Mouse (Mus musculus): ENCODE data around the gene Gm11011.
"Not testable (repeated sequence)": the region's sequence is repeated elsewhere in the genome, so short reads cannot be mapped to it uniquely, and the experiment has no call there.

Gene Gm11011

GRCm38 (mm10) chr2:169587645-169588044, at the start of gene Gm11011:
Gene Gm11011 (minus strand): TSS chr2:169587745.
- DNase-seq, result not testable (repeated sequence)

GRCm38 (mm10) chr2:169636414-169636813, 48.9 kb upstream of the Gm11011 start:
- peak; percentile 46 for DNase-seq

- peak; percentile 30 to 46 for DNase-seq
These were observed 47.9 kb upstream of the Gm11011 start for GRCm38 (mm10) chr2:169635428-169635827.

GRCm38 (mm10) chr2:169634619-169635382, 47.3 kb upstream of the Gm11011 start:
- peak in 1 of 2 experiments; percentile 50 for DNase-seq

- DNase-seq, result peak; percentile 64 to 77
These were observed 46.1 kb upstream of the Gm11011 start for GRCm38 (mm10) chr2:169633491-169634289.

GRCm38 (mm10) chr2:169632338-169633151, 45.0 kb upstream of the Gm11011 start, which contains the start of gene Tshz2:
Gene Tshz2 (plus strand): TSS chr2:169633013.
- peak; percentile 75 to 84 for DNase-seq

GRCm38 (mm10) chr2:169630070-169630469, 42.5 kb upstream of the Gm11011 start:
- DNase-seq, result no peak

GRCm38 (mm10) chr2:169621201-169621710, 33.7 kb upstream of the Gm11011 start:
- DNase-seq, result peak; percentile 70 to 80

- DNase-seq, result no peak
These were observed 28.5 kb upstream of the Gm11011 start for GRCm38 (mm10) chr2:169615998-169616397.

- DNase-seq, result no peak
These were observed 27.1 kb upstream of the Gm11011 start for GRCm38 (mm10) chr2:169614683-169615082.

- peak; percentile 61 to 68 for DNase-seq
These were observed 24.0 kb upstream of the Gm11011 start for GRCm38 (mm10) chr2:169611557-169611956.

- DNase-seq, result no peak
These were observed 23.3 kb upstream of the Gm11011 start for GRCm38 (mm10) chr2:169610882-169611281.

- DNase-seq, result peak in 1 of 2 experiments; percentile 28
These were observed 22.4 kb upstream of the Gm11011 start for GRCm38 (mm10) chr2:169609956-169610355.

- no peak for DNase-seq
These were observed 20.2 kb upstream of the Gm11011 start for GRCm38 (mm10) chr2:169607787-169608186.

- no peak for DNase-seq
These were observed 19.5 kb upstream of the Gm11011 start for GRCm38 (mm10) chr2:169606901-169607678.

- no peak for DNase-seq
These were observed 12.6 kb upstream of the Gm11011 start for GRCm38 (mm10) chr2:169600163-169600562.

- DNase-seq, result no peak
These were observed 12.0 kb upstream of the Gm11011 start for GRCm38 (mm10) chr2:169599591-169599990.

- no peak for DNase-seq
These were observed 10.4 kb upstream of the Gm11011 start for GRCm38 (mm10) chr2:169597971-169598370.

- DNase-seq, result no peak
These were observed 9.8 kb upstream of the Gm11011 start for GRCm38 (mm10) chr2:169597357-169597756.

GRCm38 (mm10) chr2:169593742-169594141, 6.2 kb upstream of the Gm11011 start:
- no peak for DNase-seq

- no peak for DNase-seq
These were observed 2.9 kb upstream of the Gm11011 start for GRCm38 (mm10) chr2:169590412-169590811.

GRCm38 (mm10) chr2:169589697-169590096, 2.2 kb upstream of the Gm11011 start:
- DNase-seq, result no peak
